Mouse (Mus musculus) c-Kit-negative CD71-positive TER-119-positive erythroid progenitor cells, embryonic 14.5 days (primary cell): ENCODE data around the gene D5Ertd579e.

Experiments
- DNase-seq: peaks from one replicate; pipeline ENCODE4 v3.0.0-alpha.2; 2013; ENCODE audit warnings: low read depth, low spot score

Gene D5Ertd579e

DNA sequence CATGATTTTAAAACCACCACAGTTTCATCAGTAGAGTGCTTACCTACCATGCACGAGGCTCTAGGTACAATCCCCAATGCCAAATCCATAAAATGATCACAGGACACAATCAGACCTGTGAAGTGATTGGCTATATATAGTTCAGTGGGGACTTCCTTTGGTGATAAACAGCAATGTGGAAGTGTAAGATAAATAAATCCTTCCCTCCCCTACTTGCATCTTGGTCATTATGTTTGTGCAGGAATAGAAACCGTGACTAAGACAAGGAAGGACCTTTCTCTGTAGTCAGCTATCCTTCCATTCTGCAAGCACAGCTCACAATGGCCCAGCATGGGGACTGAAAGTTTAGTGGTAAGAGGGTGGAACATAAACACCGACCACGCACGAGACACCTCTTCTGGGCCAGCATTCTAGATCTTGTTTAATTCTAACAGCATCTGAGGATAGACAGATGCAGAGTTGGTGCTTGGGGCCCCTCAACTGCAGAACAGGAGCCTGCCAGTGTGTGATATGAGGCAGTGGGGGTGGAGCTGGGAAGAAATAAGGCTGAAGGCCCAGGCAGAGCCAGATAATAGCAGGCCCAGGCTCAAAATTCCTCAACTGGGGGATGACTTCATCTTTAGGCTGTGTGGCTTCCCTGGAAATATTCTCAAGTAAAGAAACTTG lies 25.0 kb upstream of the D5Ertd579e start:
- DNase-seq: peak; percentile 85

DNA sequence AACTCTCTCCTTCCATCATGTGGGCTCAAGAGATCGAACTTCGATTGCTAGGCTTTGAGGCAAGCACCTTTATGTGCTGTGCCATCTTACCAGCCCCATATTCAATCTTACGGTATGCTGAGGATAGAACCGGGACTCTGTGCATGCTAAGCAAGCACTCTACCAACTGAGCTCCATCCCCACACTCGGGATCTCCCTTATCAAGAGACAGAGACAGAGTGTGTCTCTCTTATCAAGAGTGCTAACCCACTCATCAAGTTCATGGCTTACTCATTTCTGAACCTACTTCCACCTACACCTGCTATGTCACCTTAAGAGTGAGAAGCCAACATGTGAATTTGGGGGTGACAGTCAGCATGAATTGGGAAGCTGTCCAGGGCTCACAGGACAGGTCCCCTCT lies 24.4 kb upstream of the D5Ertd579e start:
- DNase-seq: no peak

DNA sequence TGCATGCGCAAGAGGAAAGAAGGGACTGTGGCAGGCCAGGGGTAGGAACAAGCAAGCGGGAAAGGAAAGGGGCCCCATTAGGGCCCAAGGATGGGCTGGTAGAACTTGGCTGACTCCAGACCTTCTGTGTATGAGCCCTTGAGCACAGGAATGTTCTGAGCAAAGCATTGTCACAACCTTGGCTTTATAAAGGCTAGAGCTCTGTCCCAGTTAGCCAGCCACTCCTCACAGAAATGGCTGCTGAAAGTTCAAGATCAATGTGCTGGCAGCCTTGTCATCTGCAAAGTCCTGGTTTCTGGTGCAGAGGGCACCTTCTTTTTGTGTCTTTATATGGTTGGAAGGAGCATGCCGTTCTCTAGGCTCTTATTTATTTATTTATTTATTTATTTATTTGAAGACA lies 23.8 kb upstream of the D5Ertd579e start:
- no peak for DNase-seq

DNA sequence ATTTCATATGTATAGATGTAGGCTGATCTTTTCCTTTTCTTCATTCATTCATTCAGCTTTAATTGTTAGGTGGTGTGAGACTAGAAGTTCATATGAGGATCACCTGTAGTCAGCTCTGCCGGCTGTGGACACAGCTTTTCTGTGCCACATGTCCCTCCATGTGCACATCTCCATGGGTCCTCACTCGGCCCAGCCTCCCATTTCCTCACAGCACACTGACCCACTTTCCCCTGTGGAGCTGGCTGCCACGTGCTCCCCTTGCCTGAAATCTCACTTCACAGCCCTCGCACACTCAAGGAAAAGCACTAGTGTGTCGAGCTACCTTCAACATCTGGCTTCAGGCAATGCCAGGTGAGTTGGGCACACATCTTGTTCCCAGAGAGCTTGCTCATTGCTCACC lies 23.3 kb upstream of the D5Ertd579e start:
- no peak for DNase-seq

DNA sequence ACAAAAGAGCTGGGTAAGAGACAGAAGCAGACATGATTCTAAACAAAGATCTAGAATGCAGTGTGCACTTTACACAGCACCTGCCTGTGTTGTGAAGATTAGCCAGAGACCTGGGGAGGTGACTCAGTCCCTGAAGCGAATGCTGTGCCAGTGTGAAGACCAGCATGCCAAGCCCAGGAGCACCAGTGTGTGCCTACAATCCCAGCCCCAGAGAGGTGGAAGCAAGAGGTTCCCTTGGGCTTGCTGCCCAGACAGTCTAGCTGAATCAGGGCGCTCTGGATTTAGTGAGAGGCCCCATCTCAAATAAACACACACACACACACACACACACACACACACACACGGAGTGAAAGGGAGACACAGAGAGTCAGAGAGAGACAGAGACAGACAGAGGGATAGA lies 22.1 kb upstream of the D5Ertd579e start:
- DNase-seq: no peak

DNA sequence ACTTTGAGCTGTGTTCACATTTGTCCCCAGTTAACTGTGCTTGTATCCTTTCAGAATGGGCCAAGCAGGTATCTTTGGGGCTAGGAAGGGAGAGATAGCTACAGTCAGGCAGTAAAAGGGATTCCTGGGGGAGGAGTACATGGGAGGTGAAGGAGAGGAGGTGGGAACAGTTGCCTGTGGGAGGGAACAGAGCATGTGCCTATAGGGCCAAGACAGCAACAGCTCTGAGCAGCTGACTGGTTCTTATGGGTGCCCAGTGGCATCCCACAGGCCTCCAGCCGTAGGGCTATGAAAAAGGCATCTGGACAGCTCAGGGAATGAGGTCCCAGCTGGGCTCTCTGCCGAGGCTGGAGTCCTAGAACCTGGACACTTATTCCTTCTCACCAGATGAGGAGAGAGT lies 21.0 kb upstream of the D5Ertd579e start:
- DNase-seq: no peak

DNA sequence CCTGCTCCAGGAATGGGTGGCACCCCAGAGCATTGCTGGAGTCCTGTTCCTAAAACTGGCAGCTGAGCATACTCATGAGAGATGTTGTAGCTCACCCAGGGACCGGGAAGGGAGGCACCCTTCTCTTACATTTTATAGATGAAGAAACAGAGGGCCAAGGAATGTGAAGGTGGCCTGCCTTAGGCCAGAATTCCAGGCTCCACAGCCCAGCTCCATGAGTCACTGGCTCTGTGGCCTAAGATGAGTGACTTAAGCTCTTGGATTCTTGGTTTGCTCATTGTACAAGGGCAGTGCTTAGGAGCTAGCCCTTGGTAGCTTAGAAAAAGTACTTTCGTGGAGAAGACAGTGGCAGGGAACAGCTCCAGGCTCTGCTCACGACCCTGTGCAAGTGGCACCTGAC lies 19.0 kb upstream of the D5Ertd579e start:
- DNase-seq: no peak

DNA sequence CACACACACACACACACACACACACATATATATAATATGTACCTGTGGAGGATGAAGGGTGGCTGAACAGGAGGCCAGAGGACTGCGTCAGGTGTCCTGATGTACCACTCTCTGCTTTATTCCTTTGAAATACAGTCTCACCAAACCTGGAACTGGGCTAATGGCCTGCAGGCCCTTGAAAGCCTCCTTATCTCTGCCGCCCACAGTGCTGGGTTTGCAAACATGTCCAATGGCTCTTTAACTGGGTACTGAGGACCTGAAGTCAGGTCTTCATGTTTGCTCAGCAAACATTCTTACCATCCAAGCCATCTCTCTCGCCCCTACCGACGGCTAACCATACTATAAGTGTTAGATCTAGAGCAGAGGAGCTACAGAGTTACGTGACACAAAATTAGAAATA lies 17.9 kb upstream of the D5Ertd579e start:
- DNase-seq: no peak

DNA sequence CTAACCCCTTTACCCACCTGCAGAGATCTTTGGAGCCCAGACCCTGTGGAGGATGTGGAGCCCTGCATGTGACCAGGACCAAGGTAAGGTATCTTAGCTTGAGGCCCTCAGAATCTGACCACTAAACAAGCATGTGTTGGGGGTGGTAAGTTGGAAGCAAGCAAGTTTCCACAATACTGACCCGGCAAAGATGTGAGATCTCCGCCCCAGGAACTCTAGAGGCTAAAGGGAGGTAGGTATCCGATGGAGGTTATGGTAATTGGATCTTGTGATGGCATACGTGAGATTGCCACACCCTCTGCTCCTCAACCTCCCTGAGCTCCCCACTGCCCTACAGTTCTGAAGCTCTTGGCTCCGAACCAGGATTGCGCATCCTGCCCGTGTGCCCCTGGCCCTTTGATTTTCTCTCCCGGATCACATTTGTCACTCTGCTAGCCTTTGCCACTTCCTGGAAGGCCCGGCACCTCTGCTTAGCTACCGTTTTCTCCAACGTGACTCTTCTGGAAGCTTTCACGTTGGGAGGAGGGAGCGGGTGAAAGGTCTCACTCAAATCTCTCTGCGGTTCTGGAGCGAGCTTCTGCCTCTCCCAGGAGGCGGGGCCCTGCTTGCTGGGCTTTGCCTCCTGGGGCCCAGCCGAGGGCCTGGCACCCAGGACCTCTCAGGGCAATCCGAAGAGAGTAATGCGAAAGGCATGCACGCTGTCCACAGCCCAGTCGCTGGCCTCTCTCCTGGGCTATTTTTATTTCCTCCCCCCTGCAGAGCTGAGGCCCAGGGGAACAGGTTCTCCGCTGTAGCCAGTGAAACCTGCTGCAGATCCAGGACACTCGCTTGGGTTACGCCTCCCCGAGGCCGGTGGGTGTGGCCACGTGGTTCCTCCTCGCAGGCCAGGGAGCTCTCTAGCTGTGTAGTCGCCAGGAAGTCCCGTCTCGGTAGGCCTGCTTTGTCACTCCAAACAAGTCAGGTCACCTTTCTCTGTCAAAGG lies 17.0 kb upstream of the D5Ertd579e start:
- DNase-seq: peak; percentile 85

DNA sequence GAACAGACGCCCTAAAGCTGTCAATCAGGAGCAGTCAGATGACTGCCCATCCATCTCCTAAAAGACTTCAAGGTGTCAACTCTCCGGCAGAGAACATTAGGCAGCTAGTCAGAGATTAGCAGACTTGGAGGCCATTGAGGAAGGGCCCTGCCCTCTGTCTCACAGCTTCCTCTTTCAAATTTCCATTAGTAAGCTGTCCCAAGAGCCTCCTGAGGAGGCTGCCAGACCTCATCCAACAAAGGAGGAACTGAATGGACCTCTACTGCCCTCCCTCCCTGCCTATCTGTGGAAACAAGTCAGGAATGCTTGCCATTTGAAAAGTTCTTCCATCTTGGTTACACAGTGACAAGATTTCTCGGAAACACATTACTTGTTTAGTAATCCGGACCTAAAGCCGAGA lies 16.0 kb upstream of the D5Ertd579e start:
- DNase-seq: no peak

DNA sequence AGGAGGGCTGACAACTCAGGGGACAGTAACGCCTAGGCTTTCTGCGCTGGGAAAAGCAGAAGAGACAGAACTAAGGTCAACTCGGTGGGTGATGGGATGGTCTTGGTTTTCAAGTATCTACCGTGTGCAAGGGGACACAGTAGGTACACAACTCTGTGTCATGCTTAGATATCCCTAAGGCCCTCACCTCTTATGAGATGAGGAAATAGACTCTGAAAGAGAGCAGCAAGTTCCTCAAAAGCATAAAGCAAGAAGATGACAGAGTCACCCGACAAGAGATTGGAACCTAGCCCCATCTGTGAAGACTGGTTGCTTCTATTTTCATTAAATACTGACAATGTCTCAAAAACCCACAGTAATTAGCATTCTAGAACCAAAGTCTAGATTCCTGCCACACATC lies 10.0 kb upstream of the D5Ertd579e start:
- DNase-seq: no peak

DNA sequence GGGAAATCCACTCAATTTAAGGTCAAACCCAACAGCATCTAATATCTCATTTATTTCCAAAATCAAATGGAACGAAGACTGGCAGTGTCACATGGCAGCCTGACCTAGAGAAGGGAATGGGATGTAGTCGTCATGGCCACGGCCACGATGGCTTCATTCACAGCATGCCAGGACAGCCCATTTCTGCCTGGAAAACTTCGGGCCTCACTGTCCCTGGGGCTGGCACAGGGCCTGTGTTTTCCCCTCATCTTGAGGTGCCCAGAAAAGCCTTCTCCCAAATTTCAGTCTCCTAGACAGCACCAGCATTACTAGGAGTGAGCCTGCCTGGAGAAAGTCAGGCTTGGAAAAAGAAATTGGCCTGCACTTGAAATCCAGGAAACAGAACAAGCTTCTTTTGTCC lies 9.6 kb upstream of the D5Ertd579e start:
- no peak for DNase-seq

DNA sequence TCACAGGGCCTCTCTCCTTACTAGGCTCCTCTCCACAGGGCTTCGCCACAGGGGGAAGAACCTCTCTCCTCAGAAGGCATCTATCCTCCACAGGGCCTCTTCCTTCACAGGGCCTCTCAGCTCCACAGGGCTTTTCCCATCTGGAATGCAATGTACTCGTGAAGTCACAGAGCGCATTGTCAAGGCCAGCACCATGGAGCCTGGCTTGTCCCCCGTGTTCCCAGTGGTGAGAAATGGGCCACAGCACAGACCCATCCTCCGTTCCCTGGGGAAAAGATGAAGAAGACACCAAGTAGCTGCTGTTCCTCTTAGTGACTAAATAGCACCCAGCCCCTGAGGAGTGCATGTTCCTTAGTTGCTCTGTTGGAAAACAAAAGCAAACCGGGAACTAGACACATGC lies 8.9 kb upstream of the D5Ertd579e start:
- DNase-seq: no peak

DNA sequence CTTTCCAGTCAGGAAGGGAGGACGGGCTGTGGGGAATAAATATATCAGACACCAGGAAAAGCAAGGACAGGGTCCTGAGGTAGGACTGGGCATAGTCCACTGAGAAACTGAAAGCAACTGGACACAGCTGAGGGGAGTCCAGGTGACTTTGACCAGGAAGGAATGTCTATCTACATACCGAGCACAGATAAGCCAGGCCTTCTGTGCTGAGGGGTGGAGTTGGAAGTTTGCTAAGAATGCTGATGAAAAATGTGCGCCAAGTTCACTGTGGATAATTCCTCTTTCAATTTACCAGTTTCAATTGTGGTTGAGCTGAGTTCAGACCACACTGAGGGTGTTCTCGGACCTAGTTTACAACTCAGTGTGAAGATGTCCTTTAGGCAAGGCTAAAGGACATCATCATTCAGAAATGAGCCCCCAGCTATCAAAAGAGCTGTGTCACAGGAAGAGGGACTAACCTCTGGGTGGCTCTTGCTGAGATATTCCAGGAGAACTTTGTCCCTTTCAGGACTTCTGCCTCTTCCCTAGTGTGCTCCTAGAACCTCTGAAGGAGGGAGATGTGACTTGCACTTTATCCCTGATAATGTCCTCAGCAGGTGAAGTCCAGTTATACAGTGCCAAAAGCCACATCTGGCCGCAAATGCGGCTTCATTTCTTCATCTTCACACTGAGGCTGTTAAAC lies 5.3 kb upstream of the D5Ertd579e start:
- DNase-seq: no peak

DNA sequence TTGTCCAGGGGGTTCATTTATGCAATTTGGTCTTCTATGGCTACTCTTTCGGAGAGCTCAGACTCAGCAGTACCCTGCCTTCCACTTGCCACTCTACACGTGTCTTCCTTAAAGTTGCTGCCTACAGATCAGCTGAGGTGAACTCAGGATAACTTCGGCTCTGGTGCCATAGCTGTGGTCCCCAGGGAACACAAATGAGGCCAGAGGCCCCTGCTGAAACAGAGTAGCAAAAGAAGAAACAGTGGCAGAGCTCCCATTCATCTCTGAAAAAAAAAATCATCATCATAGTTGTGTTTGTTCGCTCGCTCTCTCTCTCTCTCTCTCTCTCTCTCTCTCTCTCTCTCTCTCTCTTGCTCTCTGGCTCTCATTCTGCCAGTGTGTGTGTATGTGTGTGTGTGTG lies 2.9 kb upstream of the D5Ertd579e start:
- DNase-seq: no peak

DNA sequence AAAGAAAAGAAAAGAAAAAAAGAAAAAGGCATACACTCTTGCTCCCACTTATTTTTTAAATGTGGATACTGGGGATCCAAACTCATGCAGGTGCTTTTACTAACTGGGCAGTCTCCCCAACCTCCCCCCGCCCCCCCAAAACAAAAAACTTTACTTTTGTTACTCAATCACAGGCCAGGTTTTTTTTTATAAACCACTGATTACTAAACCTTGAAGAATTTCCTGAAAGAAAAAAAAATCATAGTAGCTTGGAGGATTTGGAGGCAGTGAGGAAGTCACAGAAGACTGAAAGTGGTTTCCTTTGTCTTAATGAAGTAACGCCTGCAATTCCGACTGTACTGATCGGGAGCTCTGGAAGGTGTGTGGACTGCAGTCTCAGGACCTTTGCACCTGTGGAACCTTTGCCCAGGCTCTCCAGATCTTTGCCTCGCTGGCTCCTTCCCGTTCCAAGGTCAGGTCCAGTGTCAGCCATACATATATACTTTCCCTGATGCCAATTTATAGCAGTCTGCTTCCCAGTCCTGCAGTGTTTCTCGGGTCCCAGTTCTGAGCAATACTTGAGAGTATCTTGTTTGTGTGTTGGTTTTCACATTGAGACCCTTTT lies 2.3 kb upstream of the D5Ertd579e start:
- no peak for DNase-seq

DNA sequence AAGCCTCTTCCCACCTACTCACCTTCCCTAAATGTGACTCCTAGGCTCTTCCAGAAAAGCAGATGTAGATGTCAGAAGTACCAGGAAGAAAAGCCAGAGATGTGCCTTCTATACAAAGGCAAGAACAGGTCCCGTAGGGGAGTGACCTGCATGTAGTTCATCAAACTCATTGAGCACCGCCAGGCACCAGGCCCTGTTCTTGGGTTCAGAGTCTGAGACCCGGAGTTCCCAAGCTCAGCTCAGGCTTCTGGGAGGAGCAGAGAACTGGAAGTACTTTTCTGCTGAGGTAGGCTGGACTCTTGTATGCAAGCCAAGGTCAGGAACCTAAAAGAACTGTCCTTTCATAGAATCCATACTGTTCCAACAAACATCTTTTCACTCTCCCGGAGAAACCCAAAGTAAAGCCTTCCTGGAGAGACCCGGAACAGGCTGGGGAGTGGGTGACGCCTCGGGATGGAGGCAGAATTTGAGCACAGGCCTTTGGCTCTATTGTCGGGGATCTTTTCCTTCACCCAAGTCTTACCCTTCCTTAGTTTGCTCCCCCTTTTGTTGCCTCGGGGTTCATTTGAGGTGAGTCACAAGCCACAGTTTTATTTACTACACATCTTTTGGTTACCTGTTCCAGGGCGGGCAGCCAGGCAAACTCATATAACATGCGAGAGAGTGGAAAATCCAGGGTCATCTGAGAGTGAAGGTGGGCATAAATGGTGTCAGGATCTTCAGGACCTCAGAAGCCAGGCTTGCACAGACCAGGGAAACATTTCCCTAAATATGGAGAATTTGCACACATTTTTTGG lies 878 bp upstream of the D5Ertd579e start:
- DNase-seq: no peak

DNA sequence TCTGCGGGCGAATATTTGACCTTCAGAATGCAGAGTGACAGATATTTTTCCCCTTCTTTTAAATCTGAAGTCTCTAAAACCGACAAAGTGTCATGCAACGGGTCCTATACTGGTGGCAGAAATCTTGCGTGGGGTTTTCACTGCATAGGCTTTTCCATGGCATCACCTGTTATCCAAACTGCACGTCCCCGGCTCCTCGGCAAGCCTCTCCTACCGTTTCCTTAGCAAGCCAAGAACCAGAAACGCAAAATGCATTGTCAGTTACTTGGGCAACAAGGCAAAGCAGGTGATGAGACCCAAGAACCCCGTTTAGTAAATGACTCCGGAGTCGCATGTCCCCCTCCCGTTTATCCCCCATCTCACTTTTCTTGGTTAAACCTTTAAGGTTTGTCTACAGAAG lies 819 bp downstream of the D5Ertd579e start:
- no peak for DNase-seq

DNA sequence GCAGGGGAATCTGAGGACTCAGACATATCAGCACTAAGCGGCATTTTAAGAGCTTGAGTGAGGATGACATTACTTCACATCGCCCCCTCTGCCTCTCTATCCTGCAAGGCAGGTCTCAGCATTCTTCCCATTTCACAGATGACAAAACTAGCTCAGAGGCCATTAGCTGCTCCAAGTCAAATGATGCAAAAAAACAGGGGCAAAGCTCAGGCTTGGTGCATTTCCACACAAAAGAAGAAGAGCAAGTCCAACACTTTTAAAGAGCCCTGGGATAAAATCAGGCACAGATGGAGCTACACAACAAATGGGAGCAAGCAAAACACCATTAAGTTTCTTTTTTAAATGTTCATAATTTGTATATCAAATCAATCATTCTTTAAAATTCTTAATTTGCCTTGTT lies 2.2 kb downstream of the D5Ertd579e start:
- no peak for DNase-seq

DNA sequence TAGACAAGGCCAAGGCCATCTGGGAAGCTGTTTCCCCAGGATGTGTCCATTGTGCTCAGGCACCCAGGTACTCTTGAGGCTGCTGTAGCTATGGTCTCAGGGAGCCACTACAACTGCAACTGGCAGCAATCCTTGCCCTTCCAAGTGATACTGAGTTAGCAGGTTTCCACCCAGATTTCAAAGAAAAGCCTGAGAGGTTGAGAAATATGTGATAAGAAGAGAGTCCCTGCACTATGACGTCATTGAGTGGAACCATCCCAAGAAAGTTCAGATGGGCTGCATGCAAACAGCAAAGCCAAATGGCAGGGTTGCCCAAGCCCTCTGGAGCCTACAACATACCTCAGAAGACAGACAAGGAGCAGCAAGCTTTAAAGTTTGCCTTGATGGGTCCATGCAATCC lies 4.4 kb downstream of the D5Ertd579e start:
- peak; percentile 73 for DNase-seq

DNA sequence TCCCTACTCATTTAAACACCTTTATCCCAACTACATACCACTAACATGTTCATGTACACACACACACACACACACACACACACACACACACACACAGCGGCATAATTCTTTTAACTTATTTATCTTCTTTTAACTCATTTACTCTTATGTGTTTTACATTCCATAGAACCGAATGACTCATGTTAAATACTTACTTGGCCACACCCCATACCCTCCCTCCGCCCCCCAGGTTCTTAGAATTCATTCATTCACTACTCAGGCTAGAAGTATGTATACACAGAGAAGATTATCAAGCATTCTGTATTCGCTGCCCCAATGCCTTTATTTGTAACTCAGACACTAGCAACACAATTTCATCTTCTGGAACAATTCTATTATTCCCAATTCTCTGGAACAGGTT lies 10.7 kb downstream of the D5Ertd579e start:
- peak; percentile 69 for DNase-seq
